Mouse (Mus musculus) myocyte (in vitro differentiated cells): Measurements from ENCODE around the gene Dennd4a. TPM values are rescaled to one million over a fixed set of nuclear protein-coding genes. Genes with fewer than 3 reads are reported as not detected.

Experiments
- H3K27me3 ChIP-seq: one replicate; pipeline ENCODE4 v1.6.1; 2011; ENCODE audit not compliant: control insufficient read depth, insufficient read depth, insufficient read length
- H3K36me3 ChIP-seq: one replicate; pipeline ENCODE4 v1.6.1; 2011; ENCODE audit not compliant: control insufficient read depth, insufficient read depth
- H3K4me2 ChIP-seq: one replicate; pipeline ENCODE4 v1.6.1; 2011; ENCODE audit warnings: low read depth, control low read depth
- H3K4me3 ChIP-seq: one replicate; pipeline ENCODE4 v1.5.1; 2011; ENCODE audit warnings: mild to moderate bottlenecking, control low read depth, moderate library complexity
- H3K79me2 ChIP-seq: one replicate; pipeline ENCODE4 v1.6.1; 2011; ENCODE audit not compliant: control insufficient read depth, insufficient read depth
- H3ac ChIP-seq: one replicate; pipeline ENCODE4 v1.6.1; 2011; ENCODE audit not compliant: control insufficient read depth, insufficient read length
- CEBPB ChIP-seq: IDR thresholded peaks from 2 replicates; pipeline ENCODE4 v1.6.1; 2011; ENCODE audit warnings: mild to moderate bottlenecking, moderate library complexity; ENCODE audit not compliant: poor library complexity, insufficient read depth, severe bottlenecking
- E2F4 ChIP-seq: IDR thresholded peaks from one replicate; pipeline ENCODE4 v1.6.1; 2011; ENCODE audit warnings: mild to moderate bottlenecking, control low read depth, moderate library complexity; ENCODE audit not compliant: insufficient read depth
- MAX ChIP-seq: IDR thresholded peaks from one replicate; pipeline ENCODE4 v1.6.1; 2011; ENCODE audit warnings: low read depth, mild to moderate bottlenecking, control low read depth
- MYOD1 ChIP-seq, 3 experiments: IDR thresholded peaks; one replicate each; pipeline ENCODE4 v1.6.1; 2011; ENCODE audit warnings: control low read depth in 2 of 3, low read depth in 2 of 3, mild to moderate bottlenecking in 2 of 3, moderate library complexity in 1 of 3; ENCODE audit not compliant: insufficient read length in 2 of 3, control insufficient read depth in 1 of 3
- MYOG ChIP-seq, 3 experiments: IDR thresholded peaks; one replicate each; pipeline ENCODE4 v1.6.1; 2011; ENCODE audit warnings: control low read depth in 2 of 3, low read depth in 2 of 3, mild to moderate bottlenecking in 2 of 3; ENCODE audit not compliant: insufficient read length in 2 of 3, control insufficient read depth in 1 of 3, insufficient read depth in 1 of 3
- POLR2A ChIP-seq: IDR thresholded peaks from one replicate; pipeline ENCODE4 v1.6.1; 2011; ENCODE audit warnings: low read depth, mild to moderate bottlenecking, control low read depth, moderate library complexity; ENCODE audit not compliant: insufficient read length
- POLR2AphosphoS2 ChIP-seq: IDR thresholded peaks from one replicate; pipeline ENCODE4 v1.6.1; 2011; ENCODE audit warnings: low read depth, control low read depth; ENCODE audit not compliant: insufficient read length
- REST ChIP-seq: IDR thresholded peaks from one replicate; pipeline ENCODE4 v1.6.1; 2011; ENCODE audit warnings: mild to moderate bottlenecking, control low read depth, moderate library complexity; ENCODE audit not compliant: insufficient read depth, insufficient read length
- SRF ChIP-seq: IDR thresholded peaks from one replicate; pipeline ENCODE4 v1.6.1; 2011; ENCODE audit warnings: low read depth; ENCODE audit not compliant: control insufficient read depth, insufficient read length
- TCF12 ChIP-seq: IDR thresholded peaks from one replicate; pipeline ENCODE4 v1.6.1; 2011; ENCODE audit warnings: mild to moderate bottlenecking, control low read depth; ENCODE audit not compliant: poor library complexity, insufficient read depth, severe bottlenecking
- TCF3 ChIP-seq: IDR thresholded peaks from one replicate; pipeline ENCODE4 v1.6.1; 2011; ENCODE audit warnings: low read depth, control low read depth; ENCODE audit not compliant: insufficient read length
- USF1 ChIP-seq: IDR thresholded peaks from one replicate; pipeline ENCODE4 v1.6.1; 2011; ENCODE audit warnings: low read depth, mild to moderate bottlenecking, control low read depth, moderate library complexity
- polyA plus RNA-seq: library from polyadenylated mRNA; unstranded; fragments of >200 nt; fragmentation: generic; extraction: Trizol; gene quantifications from one replicate; pipeline ENCODE4 v1.2.1, GENCODE M21; 2012; ENCODE audit warnings: missing spikeins

Dennd4a gene
- polyA plus RNA-seq, 1 experiment: 5.0 TPM

DNA sequence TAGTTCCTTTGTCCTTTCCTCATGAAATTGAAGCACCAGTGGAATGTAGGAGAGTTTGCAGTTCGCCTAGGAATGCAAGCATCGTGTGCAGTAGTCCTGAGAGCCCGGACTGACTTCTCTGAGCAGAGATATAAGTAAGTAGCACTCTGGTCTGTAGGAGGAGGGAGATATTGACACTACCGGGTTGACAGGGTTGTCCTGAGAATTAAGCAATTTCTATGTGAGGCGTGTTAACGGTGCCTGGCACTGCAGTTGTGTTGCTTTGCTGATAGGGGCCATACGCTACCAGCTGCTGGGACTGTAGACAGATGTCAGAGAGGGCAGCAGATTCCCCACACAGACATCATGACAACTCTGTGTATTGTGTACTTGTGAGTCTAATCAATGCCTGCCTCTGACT, 142.1 kb downstream of the Dennd4a start:
- no peak overlapping the region for H3K4me3 ChIP-seq
- H3K79me2 ChIP-seq: no peaks in the 10 kb centered on the region
- no peak overlapping the region for H3ac ChIP-seq
- no peak overlapping the region for H3K4me2 ChIP-seq
- TF ChIP-seq POLR2A (no peak), MYOD1 (IDR thresholded peaks at IDR 0.05; ENCODE audit: control insufficient read depth in 1 of 3, insufficient read length in 2 of 3, low read depth in 2 of 3) (no peak)
- no peaks in the 10 kb centered on the region for H3K36me3 ChIP-seq
- peaks cover 66% of the 10 kb centered on the region for H3K27me3 ChIP-seq

DNA sequence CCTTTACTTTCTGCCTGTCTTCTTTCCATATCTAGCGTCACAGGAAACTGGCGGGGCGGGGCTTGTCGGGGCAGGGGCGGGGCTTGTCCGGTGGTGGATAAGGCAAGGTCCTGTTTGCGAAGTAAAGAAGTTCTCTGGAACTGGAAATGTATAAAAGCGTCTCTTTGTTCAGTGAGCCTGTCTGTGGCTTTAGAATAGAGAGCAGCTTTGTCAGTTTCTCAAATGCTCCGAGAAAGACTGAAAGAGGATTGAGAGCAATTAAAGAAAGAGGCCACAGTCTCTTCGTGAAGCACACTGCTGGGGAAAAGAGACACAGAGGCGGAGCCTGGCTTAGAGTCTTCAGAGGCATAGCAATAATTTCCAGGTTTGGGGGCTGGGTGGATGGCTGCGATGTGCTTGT, 145.2 kb downstream of the Dennd4a start:
- TF ChIP-seq POLR2A (no peak), SRF (no peak), TCF12 (no peak), POLR2AphosphoS2 (no peak), CEBPB (no peak), REST (no peak)
- Histone ChIP-seq H3ac (no peak overlapping the region), H3K27me3 (peaks cover 36% of the 10 kb centered on the region), H3K4me2 (peak overlapping the region; percentile 50), H3K4me3 (no peak overlapping the region), H3K79me2 (peaks cover 3% of the 10 kb centered on the region), H3K36me3 (no peaks in the 10 kb centered on the region)

DNA sequence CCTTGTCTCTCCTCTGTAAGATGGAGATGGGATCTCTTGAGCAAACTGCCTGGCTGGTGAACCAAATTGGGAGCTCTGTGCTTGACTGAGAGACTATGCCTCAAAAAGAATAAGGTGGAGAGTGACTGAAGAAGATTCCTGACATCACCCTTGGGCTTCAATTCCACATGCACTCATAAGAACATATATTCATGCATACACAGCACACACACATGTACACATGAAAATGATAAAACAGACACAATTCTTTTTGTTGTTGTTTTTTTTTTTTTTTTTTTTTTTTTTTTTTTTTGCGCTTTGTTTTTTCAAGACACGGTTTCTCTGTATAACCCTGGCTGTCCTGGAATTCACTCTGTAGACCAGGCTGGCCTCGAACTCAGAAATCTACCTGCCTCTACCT, 146.1 kb downstream of the Dennd4a start:
- Histone ChIP-seq H3K36me3 (no peaks in the 10 kb centered on the region), H3ac (no peak overlapping the region), H3K4me2 (no peak overlapping the region), H3K27me3 (peaks cover 27% of the 10 kb centered on the region), H3K4me3 (no peak overlapping the region), H3K79me2 (peaks cover 11% of the 10 kb centered on the region)
- TF ChIP-seq MAX (no peak), REST (no peak), MYOD1 (IDR thresholded peaks at IDR 0.05; ENCODE audit: control insufficient read depth in 1 of 3, insufficient read length in 2 of 3, low read depth in 2 of 3) (no peak), TCF12 (no peak)

DNA sequence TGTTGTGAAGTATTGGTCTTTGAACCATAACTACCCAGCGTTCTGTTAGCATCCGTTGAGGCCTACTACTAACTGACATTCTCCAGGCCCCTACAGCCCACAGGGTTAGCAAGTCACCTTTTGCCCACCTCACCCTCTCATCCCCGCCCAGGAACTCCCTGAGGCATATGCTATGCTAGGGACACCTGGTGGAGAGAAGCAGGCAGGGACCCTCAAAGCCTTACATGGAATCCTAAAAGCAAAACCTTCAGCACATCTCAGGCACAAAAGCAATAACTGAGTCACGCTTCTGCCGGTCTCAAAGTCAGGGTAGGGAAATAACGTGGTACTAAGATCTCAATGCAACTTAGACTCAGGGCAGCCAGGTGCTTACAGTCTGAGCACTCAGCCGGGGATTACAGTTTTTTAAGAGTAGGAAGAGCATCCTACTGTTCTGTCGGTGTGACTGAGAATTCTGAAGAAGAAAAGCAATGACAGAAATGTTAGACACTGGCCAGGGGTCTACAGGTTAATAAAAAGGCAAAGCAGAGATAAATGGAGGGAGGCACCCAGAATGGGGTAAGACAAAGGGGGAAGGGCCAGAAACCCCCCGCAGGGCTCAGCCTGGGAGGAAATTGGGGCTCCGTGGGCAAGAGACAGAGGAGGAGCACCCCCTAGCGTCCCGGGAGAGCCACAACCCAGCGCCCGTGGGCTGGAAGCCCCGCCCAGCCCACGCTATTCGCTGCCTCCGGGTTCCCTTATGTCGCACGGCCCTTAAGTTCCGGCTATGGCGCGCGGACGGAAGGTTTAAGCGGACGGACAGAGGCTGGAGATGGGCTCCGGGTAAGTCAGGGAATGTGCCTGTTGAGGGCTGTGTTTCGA, 149.2 kb downstream of the Dennd4a start, which contains the start of gene Ints14:
Ints14 (plus strand) TSS at position 789 of the 861 bp plus-strand sequence.
- TF ChIP-seq MAX (no peak), REST (peak; percentile 30), POLR2A (peak; percentile 90), POLR2AphosphoS2 (peak; percentile 87), TCF12 (no peak), MYOG (IDR thresholded peaks at IDR 0.05; ENCODE audit: control insufficient read depth in 1 of 3, insufficient read depth in 1 of 3, insufficient read length in 2 of 3, low read depth in 2 of 3) (peak in 2 of 3 experiments; percentile 8 to 38), TCF3 (no peak), E2F4 (peak; percentile 41), SRF (no peak)
- peak within 1 kb of the TSS; percentile 60 for H3K4me3 ChIP-seq
- peaks cover 3% of the 10 kb centered on the region for H3K36me3 ChIP-seq
- no peaks in the 10 kb centered on the region for H3K27me3 ChIP-seq
- H3ac ChIP-seq: peak within 1 kb of the TSS; percentile 69
- peaks cover 13% of the 10 kb centered on the region for H3K79me2 ChIP-seq
- peak within 1 kb of the TSS; percentile 80 for H3K4me2 ChIP-seq

DNA sequence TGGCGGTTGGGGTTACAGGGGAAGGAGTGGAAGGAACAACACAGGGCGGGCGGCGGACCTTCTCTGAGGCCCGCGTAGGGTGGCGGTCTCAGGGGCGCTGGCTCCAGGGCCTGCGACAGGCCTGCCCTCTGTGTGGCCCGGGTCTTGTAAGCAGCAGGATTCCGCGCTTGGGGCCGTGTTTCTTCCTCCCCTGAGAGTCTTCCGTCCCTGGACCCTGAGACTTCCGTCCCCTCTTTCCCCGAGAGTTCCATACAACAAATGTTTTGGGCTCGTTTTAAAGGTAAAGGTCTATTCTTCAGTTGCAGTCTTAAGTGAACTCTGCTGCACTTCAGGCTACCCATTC, 149.8 kb downstream of the Dennd4a start:
- Histone ChIP-seq H3K36me3 (peaks cover 7% of the 10 kb centered on the region), H3K27me3 (no peaks in the 10 kb centered on the region), H3K4me3 (peak overlapping the region; percentile 60), H3ac (peak overlapping the region; percentile 69), H3K79me2 (peaks cover 13% of the 10 kb centered on the region), H3K4me2 (peak overlapping the region; percentile 80)
- TF ChIP-seq SRF: no peak
- TF ChIP-seq POLR2A: no peak
- no peak for TF ChIP-seq MYOD1 (IDR thresholded peaks at IDR 0.05; ENCODE audit: control insufficient read depth in 1 of 3, insufficient read length in 2 of 3, low read depth in 2 of 3)
- TF ChIP-seq REST: no peak
- TF ChIP-seq CEBPB: no peak
- no peak for TF ChIP-seq MYOG (IDR thresholded peaks at IDR 0.05; ENCODE audit: control insufficient read depth in 1 of 3, insufficient read depth in 1 of 3, insufficient read length in 2 of 3, low read depth in 2 of 3)
- TF ChIP-seq TCF3: no peak
- TF ChIP-seq MAX: no peak
- no peak for TF ChIP-seq POLR2AphosphoS2
- TF ChIP-seq TCF12: no peak
- no peak for TF ChIP-seq E2F4
- TF ChIP-seq USF1: no peak

Other genes starting within 250 kb of the Dennd4a start
- gene Rab11a, start 73.6 kb upstream of the Dennd4a start, polyA plus RNA-seq: 150 TPM
- 0.01 TPM for gene Slc24a1, start 140.3 kb downstream of the Dennd4a start, polyA plus RNA-seq
- gene Ints14, start 149.6 kb downstream of the Dennd4a start, polyA plus RNA-seq: 19.4 TPM
- gene Hacd3, start 210.4 kb downstream of the Dennd4a start, polyA plus RNA-seq: 13.7 TPM
- 24.4 TPM for gene Dpp8, start 221.1 kb downstream of the Dennd4a start, polyA plus RNA-seq